Mouse (Mus musculus) adrenal gland, postnatal 14 days (tissue): ENCODE results near the gene Kcns1. TPM values are rescaled to one million over a fixed set of nuclear protein-coding genes. Genes with fewer than 3 reads are reported as not detected.

Experiments
- DNase-seq: peaks from one replicate; pipeline ENCODE4 v3.0.0; 2021; ENCODE audit warnings: mixed read lengths
- total RNA-seq: library from RNA; stranded (reverse); gene quantifications from 2 replicates; pipeline ENCODE4 v1.2.3, GENCODE M21; 2021

Kcns1 gene
- total RNA-seq, 1 experiment from 2014 or later, result not detected

GRCm38 (mm10) chr2:164173394-164173793, 2.5 kb upstream of the Kcns1 start:
- DNase-seq, result peak; percentile 37

- no peak for DNase-seq
Observed at GRCm38 (mm10) chr2:164170326-164170725, 587 bp downstream of the Kcns1 start.

GRCm38 (mm10) chr2:164168571-164168946, 2.4 kb downstream of the Kcns1 start:
- peak; percentile 11 for DNase-seq

GRCm38 (mm10) chr2:164167752-164168570, 3.0 kb downstream of the Kcns1 start:
- peak; percentile 10 for DNase-seq

GRCm38 (mm10) chr2:164164941-164165340, 6.0 kb downstream of the Kcns1 start:
- DNase-seq, result peak; percentile 45

GRCm38 (mm10) chr2:164161515-164162055, 9.3 kb downstream of the Kcns1 start:
- peak; percentile 18 for DNase-seq

- no peak for DNase-seq
Observed at GRCm38 (mm10) chr2:164158838-164159237, 12.1 kb downstream of the Kcns1 start.

- DNase-seq, result peak; percentile 51
Observed at GRCm38 (mm10) chr2:164156158-164156557, 14.8 kb downstream of the Kcns1 start.

GRCm38 (mm10) chr2:164154007-164154406, 16.9 kb downstream of the Kcns1 start:
- DNase-seq, result no peak

GRCm38 (mm10) chr2:164152341-164152740, 18.6 kb downstream of the Kcns1 start:
- no peak for DNase-seq

GRCm38 (mm10) chr2:164150086-164150760, 20.7 kb downstream of the Kcns1 start:
- DNase-seq, result no peak

- no peak for DNase-seq
Observed at GRCm38 (mm10) chr2:164146556-164146955, 24.4 kb downstream of the Kcns1 start.

GRCm38 (mm10) chr2:164144541-164144940, 26.4 kb downstream of the Kcns1 start:
- DNase-seq, result no peak

GRCm38 (mm10) chr2:164144025-164144424, 26.9 kb downstream of the Kcns1 start:
- DNase-seq, result peak; percentile 43

- DNase-seq, result peak; percentile 33
Observed at GRCm38 (mm10) chr2:164142021-164142420, 28.9 kb downstream of the Kcns1 start.

GRCm38 (mm10) chr2:164137754-164138153, 33.2 kb downstream of the Kcns1 start:
- DNase-seq, result no peak

GRCm38 (mm10) chr2:164136393-164136792, 34.5 kb downstream of the Kcns1 start:
- DNase-seq, result peak; percentile 29

GRCm38 (mm10) chr2:164135367-164135766, 35.5 kb downstream of the Kcns1 start:
- no peak for DNase-seq

- peak; percentile 74 for DNase-seq
Observed at GRCm38 (mm10) chr2:164134563-164134962, 36.4 kb downstream of the Kcns1 start.

- DNase-seq, result no peak
Observed at GRCm38 (mm10) chr2:164131586-164131985, 39.3 kb downstream of the Kcns1 start.

GRCm38 (mm10) chr2:164128576-164129411, 42.1 kb downstream of the Kcns1 start:
- DNase-seq, result no peak

GRCm38 (mm10) chr2:164127297-164127696, 43.6 kb downstream of the Kcns1 start:
- DNase-seq, result no peak
